Mouse (Mus musculus): ENCODE measurements at regions not wholly inside any gene's neighbourhood (a gene's known extent, or its start where the extent isn't known, plus 50 kb on each side); places are given as distances from the start of the nearest gene placed in this dataset.

GRCm38 (mm10) chr4:89881083-89881482 is 201.8 kb downstream of the Dmrta1 start:
- TF ChIP-seq CTCF (IDR thresholded peaks at IDR 0.05) (no peak), EP300 (IDR thresholded peaks at IDR 0.05) (no peak)

Measured in lung, postnatal 0 days (tissue).